Mouse (Mus musculus): ENCODE data around the gene Ttll2.
"Not testable (repeated sequence)": the region's sequence is repeated elsewhere in the genome, so short reads cannot be mapped to it uniquely, and the experiment has no call there.

DNA sequence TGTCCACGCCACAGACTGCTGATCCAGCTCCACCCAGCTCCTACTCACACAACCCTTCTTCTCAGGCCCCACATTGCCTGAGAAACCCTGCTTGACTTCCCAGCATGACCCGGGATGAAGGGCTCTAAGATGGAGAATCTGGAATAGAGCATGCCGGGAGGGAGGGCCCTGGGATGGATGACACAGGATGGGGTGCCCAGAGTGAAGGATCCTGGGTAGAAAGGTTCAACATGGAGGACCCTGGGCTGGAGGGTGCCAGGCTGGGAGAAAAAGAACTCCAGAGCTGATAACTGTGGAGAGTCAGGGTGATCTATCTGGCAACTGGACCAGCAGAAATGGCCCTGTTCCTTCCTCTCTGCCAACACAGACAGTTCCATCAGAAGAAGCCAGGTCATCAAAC is 13.1 kb upstream of the Ttll2 start:
- TF ChIP-seq CTCF (IDR thresholded peaks at IDR 0.05; ENCODE audit: control insufficient read depth, insufficient read depth, insufficient replicate concordance, low read depth, low read length); POLR2A (IDR thresholded peaks at IDR 0.05; ENCODE audit: control insufficient read depth, low read depth, low read length): not testable (repeated sequence)

Data from testis, adult 2 months (tissue).